Mouse (Mus musculus) C2C12 (cell line): Measurements from ENCODE around the gene Kctd6.

ENCODE experiments used
- CEBPB ChIP-seq: IDR thresholded peaks from one replicate; pipeline ENCODE4 v1.6.1; 2011; ENCODE audit warnings: low read depth, mild to moderate bottlenecking, control low read depth, moderate library complexity
- CTCF ChIP-seq: IDR thresholded peaks from one replicate; pipeline ENCODE4 v1.5.1; 2011; ENCODE audit not compliant: control insufficient read depth, insufficient read depth, insufficient read length
- FOSL1 ChIP-seq: IDR thresholded peaks from one replicate; pipeline ENCODE4 v1.8.0; 2011; ENCODE audit warnings: mild to moderate bottlenecking, low read length; ENCODE audit not compliant: poor library complexity, insufficient read depth, severe bottlenecking
- MAX ChIP-seq: IDR thresholded peaks from one replicate; pipeline ENCODE4 v1.6.1; 2011; ENCODE audit warnings: mild to moderate bottlenecking, control low read depth
- MYOG ChIP-seq: IDR thresholded peaks from one replicate; pipeline ENCODE4 v1.6.1; 2011; ENCODE audit not compliant: control insufficient read depth, insufficient read length; ENCODE audit errors: extremely low read depth
- USF1 ChIP-seq: IDR thresholded peaks from one replicate; pipeline ENCODE4 v1.6.1; 2011; ENCODE audit warnings: low read depth, mild to moderate bottlenecking, control low read depth, moderate library complexity

- TF ChIP-seq CTCF, result no peak
- no peak for TF ChIP-seq CEBPB
- no peak for TF ChIP-seq USF1
- TF ChIP-seq MAX, result no peak
- TF ChIP-seq FOSL1, result no peak
- no peak for TF ChIP-seq MYOG
Observed at GRCm38 (mm10) chr14:8207105-8207504, 6.8 kb upstream of the Kctd6 start.
